Mouse (Mus musculus) midbrain, embryonic 15.5 days (tissue): ENCODE data around the gene Tmem139. TPM values are rescaled to one million over a fixed set of nuclear protein-coding genes. Genes with fewer than 3 reads are reported as not detected.
A peak's percentile ranks its signal among the peaks of the same experiment; 100 is the strongest.

Source experiments
- ATAC-seq: fragments of 200-750 bp; cut with Nextera tagmentation; replicated peaks from 2 replicates; pipeline ENCODE4 v1.8.0; 2017; ENCODE audit warnings: moderate TSS enrichment
- H3K27ac ChIP-seq: fragments of 300-500 bp; sonication (generic); 2 replicates; pipeline ENCODE4 v1.5.1; 2015; ENCODE audit warnings: mild to moderate bottlenecking, inconsistent platforms
- H3K27me3 ChIP-seq: fragments of 300-500 bp; sonication (generic); replicated peaks from 2 replicates; pipeline ENCODE4 v1.6.1; 2015; ENCODE audit warnings: inconsistent platforms
- H3K36me3 ChIP-seq: fragments of 300-500 bp; sonication (generic); replicated peaks from 2 replicates; pipeline ENCODE4 v1.6.1; 2015; ENCODE audit warnings: inconsistent platforms
- H3K4me1 ChIP-seq: fragments of 300-500 bp; sonication (generic); 2 replicates; pipeline ENCODE4 v1.6.1; 2015; ENCODE audit warnings: inconsistent platforms
- H3K4me2 ChIP-seq: fragments of 300-500 bp; sonication (generic); 2 replicates; pipeline ENCODE4 v1.6.1; 2015; ENCODE audit warnings: inconsistent platforms, mild to moderate bottlenecking, moderate library complexity
- H3K4me3 ChIP-seq: fragments of 300-500 bp; sonication (generic); 2 replicates; pipeline ENCODE4 v1.5.1; 2015; ENCODE audit warnings: mild to moderate bottlenecking, inconsistent platforms
- H3K9ac ChIP-seq: fragments of 300-500 bp; sonication (generic); 2 replicates; pipeline ENCODE4 v1.6.1; 2015; ENCODE audit warnings: mild to moderate bottlenecking, inconsistent platforms
- H3K9me3 ChIP-seq: fragments of 300-500 bp; sonication (generic); 2 replicates; pipeline ENCODE4 v1.6.1; 2016; ENCODE audit warnings: inconsistent platforms
- WGBS: fragments of 180-500 bp; shearing (Covaris S2); methylation state at CpG from one replicate; pipeline ENCODE4 v1.1.7; 2015; ENCODE audit warnings: mixed read lengths; 5-methylcytosine and 5-hydroxymethylcytosine counted together
- polyA plus RNA-seq: library from polyadenylated mRNA; unstranded; fragments of >200 nt; fragmentation: Nextera tagmentation; extraction: Ambion mirVana; gene quantifications from 2 replicates; pipeline ENCODE4 v1.2.1, GENCODE M21; 2015

The Tmem139 gene
- polyA plus RNA-seq, 1 experiment from 2014 or later: not detected

DNA sequence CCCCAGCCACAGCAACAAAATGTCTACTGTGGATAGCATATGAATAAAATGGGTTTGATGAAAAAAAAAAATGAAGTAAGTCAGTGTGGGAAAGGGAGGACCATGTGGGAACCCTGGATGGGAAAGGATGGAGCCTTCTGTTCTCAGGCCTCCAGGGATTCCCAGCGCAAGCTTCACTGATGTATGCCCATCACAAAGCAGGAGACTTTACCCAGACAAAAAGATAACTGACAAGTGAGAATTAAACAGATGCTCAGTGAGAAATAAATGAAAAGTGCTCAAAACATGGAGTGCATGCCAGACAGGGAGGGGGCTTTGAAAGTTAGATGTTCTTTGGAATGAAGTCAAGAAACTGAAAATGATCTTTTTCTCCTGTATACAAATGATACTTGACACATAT lies 13.8 kb upstream of the Tmem139 start:
- H3K9ac ChIP-seq: no peak overlapping the region
- peak overlapping the region; percentile 26 for H3K4me2 ChIP-seq
- H3K27ac ChIP-seq: no peak overlapping the region
- ATAC-seq: no peak
- peak overlapping the region; percentile 17; the same call in 1 of the 2 replicates for H3K4me3 ChIP-seq
- H3K9me3 ChIP-seq: no peaks in the 10 kb centered on the region
- 86% methylated on average over 1 of the region's 1 CpGs for WGBS
- H3K36me3 ChIP-seq: no peaks in the 10 kb centered on the region
- H3K27me3 ChIP-seq: 0 out of 2 replicates have a peak, but pooled peaks cover 6% of the 10 kb centered on the region
- peaks cover 6% of the 10 kb centered on the region for H3K4me1 ChIP-seq

DNA sequence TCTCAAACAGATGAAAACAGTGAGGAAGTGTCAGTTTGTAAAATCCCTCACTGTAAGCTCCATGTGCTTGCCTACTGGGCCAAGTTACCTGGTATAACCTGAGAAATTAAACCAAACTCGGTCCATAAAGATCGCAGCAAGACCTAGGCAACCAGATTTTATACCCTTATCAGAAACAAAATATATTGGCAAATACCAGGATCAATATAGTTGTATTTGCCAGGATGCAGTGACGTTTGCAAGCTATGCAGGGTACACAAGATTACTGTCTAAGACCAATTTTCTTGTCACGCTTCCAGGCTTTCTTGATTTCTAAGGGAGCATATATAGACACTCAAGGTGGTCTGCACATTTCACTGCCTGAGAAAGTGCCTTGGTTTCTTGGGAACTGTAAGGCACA lies 10.0 kb upstream of the Tmem139 start:
- H3K36me3 ChIP-seq: no peaks in the 10 kb centered on the region
- no peak for ATAC-seq
- 92% methylated on average over 4 of the region's 4 CpGs for WGBS
- no peak overlapping the region for H3K4me2 ChIP-seq
- H3K4me1 ChIP-seq: no peaks in the 10 kb centered on the region
- H3K27me3 ChIP-seq: 0 out of 2 replicates have a peak, but pooled peaks cover 3% of the 10 kb centered on the region
- no peak overlapping the region for H3K27ac ChIP-seq
- no peaks in the 10 kb centered on the region for H3K9me3 ChIP-seq
- no peak overlapping the region for H3K9ac ChIP-seq
- no peak overlapping the region for H3K4me3 ChIP-seq

GRCm38 (mm10) chr6:42253103-42253502 lies 8.7 kb upstream of the Tmem139 start:
- Histone ChIP-seq H3K4me1 (no peaks in the 10 kb centered on the region), H3K9ac (no peak overlapping the region)
- WGBS: 86% methylated on average over 2 of the region's 2 CpGs

DNA sequence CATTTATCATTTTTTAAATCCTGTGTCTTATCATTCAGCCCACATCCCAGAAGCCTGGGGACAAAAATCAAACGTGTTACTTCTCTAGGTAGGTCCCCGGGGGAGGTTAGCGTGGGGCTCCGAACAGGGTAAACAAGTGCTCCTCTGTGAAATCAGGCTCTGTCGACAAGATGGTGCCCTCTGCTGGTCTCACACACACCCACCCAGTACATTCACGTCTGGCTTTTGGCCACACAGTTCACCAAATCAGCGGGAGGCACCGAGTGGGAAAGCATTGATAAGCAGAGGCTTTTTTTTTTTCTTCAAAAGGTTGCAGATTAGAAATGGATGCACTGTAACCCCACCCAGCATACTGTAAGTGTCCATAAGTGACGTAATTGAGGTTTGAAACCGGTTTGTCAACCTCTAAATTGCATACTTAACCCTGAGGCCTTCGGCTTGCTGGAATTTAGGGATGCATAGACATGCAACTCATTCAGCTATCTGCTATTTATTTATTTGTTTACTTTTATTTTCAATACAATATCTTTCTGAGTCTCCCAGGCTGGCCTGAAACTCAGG lies 4.4 kb upstream of the Tmem139 start:
- WGBS: 19% methylated on average over 11 of the region's 11 CpGs
- Histone ChIP-seq H3K4me2 (no peak overlapping the region), H3K27ac (no peak overlapping the region), H3K9ac (no peak overlapping the region), H3K9me3 (no peaks in the 10 kb centered on the region), H3K4me3 (no peak overlapping the region), H3K27me3 (no peaks in the 10 kb centered on the region), H3K36me3 (no peaks in the 10 kb centered on the region), H3K4me1 (no peaks in the 10 kb centered on the region)
- ATAC-seq: 0 out of 2 replicates have a peak, but pooled peaks have one; percentile 62

More at GRCm38 (mm10) chr6:42253103-42253502, 8.7 kb upstream of the Tmem139 start:
- Histone ChIP-seq H3K27ac (no peak overlapping the region), H3K36me3 (no peaks in the 10 kb centered on the region), H3K4me2 (no peak overlapping the region), H3K4me3 (no peak overlapping the region), H3K9me3 (no peaks in the 10 kb centered on the region), H3K27me3 (0 out of 2 replicates have a peak, but pooled peaks cover 3% of the 10 kb centered on the region)
- ATAC-seq: no peak

GRCm38 (mm10) chr6:42260430-42260829 lies 1.3 kb upstream of the Tmem139 start:
- no peak overlapping the region for H3K4me2 ChIP-seq
- H3K9me3 ChIP-seq: no peaks in the 10 kb centered on the region
- H3K36me3 ChIP-seq: no peaks in the 10 kb centered on the region
- WGBS: 78% methylated on average over 6 of the region's 6 CpGs
- H3K4me1 ChIP-seq: peaks cover 4% of the 10 kb centered on the region; the same call in 1 of the 2 replicates
- H3K27me3 ChIP-seq: no peaks in the 10 kb centered on the region
- H3K27ac ChIP-seq: no peak overlapping the region
- no peak overlapping the region for H3K9ac ChIP-seq
- no peak overlapping the region for H3K4me3 ChIP-seq
- ATAC-seq: no peak

DNA sequence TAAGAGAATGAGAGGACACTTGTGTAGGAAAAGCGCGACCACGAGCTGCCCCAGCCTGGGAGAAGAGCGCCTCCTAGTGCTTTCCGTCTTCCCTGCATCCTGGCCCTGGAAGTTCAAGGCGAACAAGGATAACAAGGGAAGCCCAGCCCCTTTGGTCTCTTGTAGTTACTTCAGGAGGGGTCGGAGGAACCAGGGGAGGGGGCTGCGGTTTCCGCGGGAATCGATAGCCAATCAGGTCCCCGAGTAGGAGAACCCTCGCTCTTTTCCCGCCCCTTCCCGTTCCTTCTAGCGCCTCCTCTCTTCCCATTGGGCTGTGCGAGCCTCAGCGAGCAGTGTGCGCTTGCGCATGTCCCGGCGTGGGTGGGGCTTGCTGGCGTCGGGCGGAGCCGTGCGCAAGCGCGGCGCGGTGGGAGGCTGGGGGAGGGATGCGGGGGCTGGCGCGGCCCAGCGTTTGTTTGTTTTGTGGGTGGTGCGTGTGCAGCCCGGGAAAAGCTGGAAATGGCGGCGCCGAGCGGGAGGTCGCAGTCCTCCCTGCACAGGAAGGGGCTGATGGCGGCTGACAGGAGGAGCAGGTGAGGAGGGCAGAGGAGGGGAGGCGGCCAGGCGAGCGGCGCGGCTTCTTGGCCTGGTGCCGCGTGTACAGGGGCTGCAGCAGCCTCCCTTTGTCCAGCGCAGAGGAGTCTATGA lies 3.0 kb downstream of the Tmem139 start, which contains the start of gene Casp2:
TSS of gene Casp2 (plus strand) at position 360 of the 687 bp plus-strand sequence.
- Histone ChIP-seq H3K9me3 (no peaks in the 10 kb centered on the region), H3K4me3 (peak within 1 kb of the TSS; percentile 62), H3K9ac (peak within 1 kb of the TSS; percentile 80), H3K27me3 (no peaks in the 10 kb centered on the region), H3K4me1 (peaks cover 21% of the 10 kb centered on the region), H3K36me3 (peaks cover 22% of the 10 kb centered on the region), H3K4me2 (peak within 1 kb of the TSS; percentile 78), H3K27ac (peak within 1 kb of the TSS; percentile 91)
- 1% methylated on average over 44 of the region's 51 CpGs for WGBS
- peak; percentile 99 for ATAC-seq

DNA sequence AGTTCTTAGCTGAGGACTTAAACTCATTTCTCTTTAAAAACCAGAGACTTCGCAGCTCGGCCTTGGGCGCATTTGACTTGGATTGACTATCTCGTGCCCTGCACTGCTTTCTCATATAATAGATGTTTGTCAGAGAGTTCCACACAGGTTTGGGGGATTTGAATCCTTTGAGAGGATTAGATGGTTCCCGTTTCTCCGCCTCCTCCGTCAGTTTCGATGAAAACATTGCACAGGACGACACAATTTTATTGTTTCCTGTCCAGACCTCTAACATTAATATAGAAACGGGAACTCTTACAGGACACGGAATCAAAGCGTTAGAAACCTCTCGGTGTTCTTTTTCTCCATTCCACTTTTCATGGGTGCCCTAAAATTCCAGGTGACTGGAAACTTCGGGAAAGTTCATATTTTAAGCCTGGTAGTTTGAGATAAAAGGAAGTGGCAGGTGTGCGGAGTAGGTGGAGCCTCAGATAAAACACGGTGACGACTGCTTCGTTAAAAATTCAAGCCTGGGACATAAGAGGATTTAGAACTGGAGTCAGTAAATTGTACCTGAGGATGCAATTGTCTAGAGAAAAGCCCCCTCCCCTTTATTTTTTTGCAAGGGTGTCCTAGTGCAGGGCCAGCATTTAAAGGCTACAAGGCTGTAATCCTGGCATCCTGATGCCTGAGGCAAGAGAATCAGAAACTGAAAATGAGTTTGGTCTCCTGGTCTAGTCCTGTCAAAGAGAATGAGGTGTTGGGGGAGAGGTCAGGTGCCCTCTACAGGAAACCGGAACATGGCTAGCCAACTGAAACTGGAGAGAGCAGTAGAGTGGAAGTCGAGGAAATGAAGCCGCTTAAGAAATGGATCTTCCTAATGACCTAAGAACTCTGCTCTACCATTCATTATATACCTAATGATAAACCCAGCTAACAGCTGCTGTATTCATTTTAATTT lies 3.9 kb downstream of the Tmem139 start:
- peak; percentile 2 for ATAC-seq
- peak overlapping the region; percentile 78 for H3K4me2 ChIP-seq
- H3K4me1 ChIP-seq: peaks cover 23% of the 10 kb centered on the region
- WGBS: 1% methylated on average over 21 of the region's 21 CpGs
- peaks cover 29% of the 10 kb centered on the region for H3K36me3 ChIP-seq
- H3K4me3 ChIP-seq: peak overlapping the region; percentile 62
- peak overlapping the region; percentile 91 for H3K27ac ChIP-seq
- peak overlapping the region; percentile 80 for H3K9ac ChIP-seq
- H3K9me3 ChIP-seq: no peaks in the 10 kb centered on the region
- no peaks in the 10 kb centered on the region for H3K27me3 ChIP-seq

GRCm38 (mm10) chr6:42270817-42271216 lies 9.0 kb downstream of the Tmem139 start:
- ATAC-seq: no peak
- Histone ChIP-seq H3K27ac (no peak overlapping the region), H3K4me3 (no peak overlapping the region), H3K9me3 (no peaks in the 10 kb centered on the region), H3K9ac (no peak overlapping the region), H3K36me3 (peaks cover 55% of the 10 kb centered on the region), H3K4me1 (peaks cover 22% of the 10 kb centered on the region), H3K27me3 (no peaks in the 10 kb centered on the region), H3K4me2 (no peak overlapping the region)

DNA sequence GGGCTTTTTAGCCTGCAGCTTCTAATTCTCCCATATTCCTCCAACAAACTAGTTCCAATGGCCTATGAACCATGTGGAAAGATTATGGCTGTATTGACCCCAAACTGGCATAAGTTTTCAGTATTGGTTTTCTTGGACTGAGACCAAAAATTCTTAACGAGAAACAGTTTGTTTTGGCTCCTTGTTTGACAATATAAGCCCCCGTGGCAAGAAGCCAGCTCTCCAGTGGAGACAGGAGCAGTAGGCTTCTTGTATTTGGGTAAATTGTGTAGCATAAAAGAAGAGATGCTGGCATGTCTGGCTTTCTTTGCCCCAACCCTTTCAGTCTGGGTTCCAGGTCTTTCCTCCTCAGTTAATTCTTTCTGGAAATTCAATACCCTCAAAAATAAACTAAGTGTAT lies 14.4 kb downstream of the Tmem139 start:
- Histone ChIP-seq H3K4me1 (0 out of 2 replicates have a peak, but pooled peaks cover 3% of the 10 kb centered on the region), H3K4me2 (no peak overlapping the region), H3K27me3 (no peaks in the 10 kb centered on the region), H3K27ac (no peak overlapping the region), H3K9me3 (no peaks in the 10 kb centered on the region), H3K9ac (no peak overlapping the region), H3K36me3 (peaks cover 71% of the 10 kb centered on the region), H3K4me3 (no peak overlapping the region)
- whole genome bisulfite sequencing: 60% methylated on average over 2 of the region's 2 CpGs
- ATAC-seq: no peak

DNA sequence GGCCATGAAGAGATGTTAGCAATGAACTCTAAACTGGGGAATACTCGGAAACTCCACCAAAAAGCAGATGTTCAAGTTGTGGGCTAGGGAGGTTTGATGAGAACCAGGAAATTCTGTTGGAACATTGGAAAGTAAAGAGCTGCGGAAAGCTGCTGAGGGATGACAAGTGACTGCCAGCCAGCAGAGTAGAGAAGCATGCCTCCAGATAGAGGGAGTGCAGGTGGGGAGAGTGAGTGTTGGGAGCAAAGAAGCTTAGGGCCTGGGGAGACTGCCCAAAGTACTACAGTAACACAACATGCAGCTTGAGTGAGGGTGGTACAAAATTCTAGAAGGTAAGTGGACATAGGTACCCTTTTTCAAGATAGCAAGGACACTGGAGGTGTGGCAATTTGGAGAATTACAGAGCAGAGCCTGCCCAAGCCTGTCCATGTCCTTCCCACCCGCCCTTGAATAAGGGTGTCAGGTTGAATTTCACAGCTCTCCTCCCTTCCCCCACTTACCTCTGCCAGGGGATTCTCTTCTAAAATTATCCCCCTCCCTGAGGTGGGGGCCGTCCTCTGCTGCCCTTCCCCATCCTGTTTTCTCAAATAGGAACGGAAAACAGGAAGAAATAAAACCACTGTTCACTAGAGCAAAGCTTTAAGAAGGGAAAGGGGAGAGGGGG lies 21.2 kb downstream of the Tmem139 start:
- 75% methylated on average over 5 of the region's 5 CpGs for WGBS
- H3K9ac ChIP-seq: no peak overlapping the region
- H3K4me3 ChIP-seq: no peak overlapping the region
- H3K36me3 ChIP-seq: peaks cover 51% of the 10 kb centered on the region
- H3K27ac ChIP-seq: no peak overlapping the region
- H3K4me2 ChIP-seq: no peak overlapping the region
- H3K9me3 ChIP-seq: no peaks in the 10 kb centered on the region
- no peaks in the 10 kb centered on the region for H3K4me1 ChIP-seq
- ATAC-seq: no peak
- no peaks in the 10 kb centered on the region for H3K27me3 ChIP-seq

- ATAC-seq: peak; percentile 38; the same call in 1 of the 2 replicates
- WGBS: 85% methylated on average over 5 of the region's 5 CpGs
- Histone ChIP-seq H3K4me2 (no peak within 1 kb of the TSS), H3K9me3 (no peaks in the 10 kb centered on the region), H3K4me1 (no peaks in the 10 kb centered on the region), H3K27me3 (no peaks in the 10 kb centered on the region), H3K4me3 (no peak within 1 kb of the TSS), H3K36me3 (peaks cover 22% of the 10 kb centered on the region; the same call in 1 of the 2 replicates), H3K27ac (no peak within 1 kb of the TSS), H3K9ac (no peak within 1 kb of the TSS)
Observed at GRCm38 (mm10) chr6:42286448-42286847, 24.7 kb downstream of the Tmem139 start, which contains the start of gene Clcn1. Gene Clcn1 (plus strand): TSS chr6:42286685.
